Mouse (Mus musculus) lung, postnatal 0 days (tissue): ENCODE results near the gene Omp.

Source experiments
- CTCF ChIP-seq: IDR thresholded peaks from 2 replicates; pipeline ENCODE4 v1.5.1; 2016; ENCODE audit warnings: antibody characterized with exemption, mild to moderate bottlenecking
- EP300 ChIP-seq: IDR thresholded peaks from 2 replicates; pipeline ENCODE4 v1.6.1; 2016; ENCODE audit warnings: antibody characterized with exemption, mild to moderate bottlenecking, control low read depth

DNA sequence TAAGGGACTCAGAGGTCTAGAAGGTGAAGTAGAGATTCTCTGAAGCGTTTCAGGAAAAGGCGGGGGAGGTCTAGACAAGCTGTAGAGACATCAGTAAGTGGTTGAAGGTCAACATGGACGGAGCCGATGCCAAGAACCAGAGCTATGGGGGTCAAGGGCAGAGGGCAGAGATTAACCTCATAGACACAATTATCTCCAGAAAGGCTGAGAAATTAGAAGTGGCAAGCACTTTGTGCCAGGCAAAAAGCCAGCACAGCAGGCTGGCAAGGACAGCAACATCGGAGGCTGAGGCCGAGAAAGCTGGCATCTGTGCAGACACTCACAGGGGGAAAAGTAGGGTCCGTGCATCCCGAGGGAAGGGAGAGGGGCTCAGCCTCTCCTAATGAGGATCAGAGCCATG, 2.5 kb upstream of the Omp start:
- no peak for TF ChIP-seq CTCF
- TF ChIP-seq EP300 = no peak
